Mouse (Mus musculus) hindbrain, embryonic 11.5 days (tissue): ENCODE measurements around the gene Klf2. TPM values are rescaled to one million over a fixed set of nuclear protein-coding genes. Genes with fewer than 3 reads are reported as not detected.

ENCODE experiments used
- ATAC-seq: fragments of 200-750 bp; cut with Nextera tagmentation; 2 replicates; pipeline ENCODE4 v1.8.0; 2017; ENCODE audit warnings: mild to moderate bottlenecking, moderate TSS enrichment, moderate library complexity; ENCODE audit not compliant: low FRiP score
- DNase-seq: peaks from one replicate; pipeline ENCODE4 v3.0.0-alpha.2; 2015; ENCODE audit warnings: low spot score
- H3K27ac ChIP-seq: fragments of 300-500 bp; sonication (generic); 2 replicates; pipeline ENCODE4 v1.5.1; 2014; ENCODE audit warnings: mild to moderate bottlenecking, low read depth, low read length
- H3K27me3 ChIP-seq: fragments of 300-500 bp; sonication (generic); 2 replicates; pipeline ENCODE4 v1.6.1; 2014; ENCODE audit warnings: mild to moderate bottlenecking, low read length, moderate library complexity, mixed read lengths; ENCODE audit not compliant: control insufficient read depth, insufficient read depth
- H3K36me3 ChIP-seq: fragments of 300-500 bp; sonication (generic); 2 replicates; pipeline ENCODE4 v1.6.1; 2014; ENCODE audit warnings: mild to moderate bottlenecking, low read length, moderate library complexity, mixed read lengths; ENCODE audit not compliant: control insufficient read depth, insufficient read depth
- H3K4me1 ChIP-seq: fragments of 300-500 bp; sonication (generic); replicated peaks from 2 replicates; pipeline ENCODE4 v1.6.1; 2014; ENCODE audit warnings: low read length, mixed read lengths; ENCODE audit not compliant: control insufficient read depth, insufficient read depth
- H3K4me2 ChIP-seq: fragments of 300-500 bp; sonication (generic); replicated peaks from 2 replicates; pipeline ENCODE4 v1.6.1; 2014; ENCODE audit warnings: mild to moderate bottlenecking, low read depth, low read length
- H3K4me3 ChIP-seq: fragments of 300-500 bp; sonication (generic); 2 replicates; pipeline ENCODE4 v1.5.1; 2014; ENCODE audit warnings: low read depth, low read length
- H3K9ac ChIP-seq: fragments of 300-500 bp; sonication (generic); 2 replicates; pipeline ENCODE4 v1.6.1; 2014; ENCODE audit warnings: low read depth, low read length
- H3K9me3 ChIP-seq: fragments of 300-500 bp; sonication (generic); 2 replicates; pipeline ENCODE4 v1.6.1; 2016; ENCODE audit warnings: low read length; ENCODE audit not compliant: control insufficient read depth
- WGBS: fragments of 180-500 bp; shearing (Covaris S2); extraction: QIAGEN DNeasy Blood & Tissue Kit; methylation state at CpG from one replicate; pipeline ENCODE4 v1.1.7; 2014; 5-methylcytosine and 5-hydroxymethylcytosine counted together
- polyA plus RNA-seq: library from polyadenylated mRNA; unstranded; fragments of >200 nt; fragmentation: Nextera tagmentation; extraction: Ambion mirVana; gene quantifications from 2 replicates; pipeline ENCODE4 v1.2.1, GENCODE M21; 2014

The Klf2 gene
- polyA plus RNA-seq, 1 experiment from 2014 or later = 4.8 TPM

DNA sequence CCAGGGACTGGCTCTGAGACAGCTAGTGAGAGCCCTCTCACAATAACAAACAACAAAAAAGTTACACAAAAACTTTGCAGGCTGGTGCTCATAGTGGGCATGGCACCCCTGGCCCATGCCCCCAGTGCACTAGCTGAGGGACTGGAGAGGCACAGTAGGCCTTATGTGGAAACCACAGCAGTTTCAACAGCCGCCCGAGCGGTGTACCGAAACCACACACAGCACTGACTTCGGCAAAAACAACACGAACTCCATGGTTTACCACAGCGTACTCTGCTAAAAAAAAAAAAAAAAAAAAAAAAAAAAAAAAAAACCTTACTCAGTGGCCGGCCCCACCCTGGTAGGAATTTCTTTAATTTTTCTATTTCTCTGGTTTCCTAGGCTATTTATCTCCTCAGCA, 31.9 kb downstream of the Klf2 start:
- Histone ChIP-seq H3K4me2 (no peak overlapping the region), H3K9ac (no peak overlapping the region), H3K27ac (no peak overlapping the region), H3K4me1 (no peaks in the 10 kb centered on the region), H3K4me3 (no peak overlapping the region), H3K36me3 (no peaks in the 10 kb centered on the region), H3K9me3 (no peaks in the 10 kb centered on the region), H3K27me3 (no peaks in the 10 kb centered on the region)
- 92% methylated on average over 8 of the region's 8 CpGs for WGBS
- no peak for DNase-seq
- ATAC-seq = no peak

DNA sequence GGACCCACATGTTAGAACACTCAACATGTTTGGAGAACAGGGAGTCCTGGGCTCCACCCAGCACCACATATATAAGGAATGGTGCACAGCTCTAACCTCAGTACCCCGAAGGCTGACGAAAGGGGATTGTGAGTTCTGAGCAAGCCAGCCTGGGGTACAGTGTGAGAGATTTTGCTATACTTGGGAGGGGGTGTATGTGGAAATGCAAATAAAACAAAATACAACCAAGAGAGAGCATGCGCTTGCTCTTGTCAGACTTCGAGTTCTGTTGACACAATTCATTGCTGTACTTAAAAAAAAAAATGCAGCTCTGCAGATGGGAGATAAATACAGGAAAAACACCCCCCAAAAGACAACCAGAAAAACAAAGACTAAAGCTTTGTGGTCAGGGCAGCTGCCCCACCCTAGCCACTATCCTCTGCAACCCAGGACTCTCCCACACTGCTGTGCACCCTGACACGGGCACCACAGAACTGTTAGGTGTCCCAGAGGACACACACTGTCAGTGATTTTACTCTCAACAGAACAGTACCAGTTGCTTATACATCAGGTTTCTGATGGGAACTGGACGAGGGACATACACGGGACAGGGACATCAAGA, 32.7 kb downstream of the Klf2 start:
- H3K9ac ChIP-seq = no peak overlapping the region
- no peaks in the 10 kb centered on the region for H3K9me3 ChIP-seq
- H3K4me1 ChIP-seq = no peaks in the 10 kb centered on the region
- no peak overlapping the region for H3K4me2 ChIP-seq
- no peak for DNase-seq
- H3K36me3 ChIP-seq = 0 out of 2 replicates have a peak, but pooled peaks cover 2% of the 10 kb centered on the region
- WGBS = 92% methylated on average over 7 of the region's 7 CpGs
- no peak overlapping the region for H3K27ac ChIP-seq
- H3K4me3 ChIP-seq = no peak overlapping the region
- no peak for ATAC-seq
- no peaks in the 10 kb centered on the region for H3K27me3 ChIP-seq

DNA sequence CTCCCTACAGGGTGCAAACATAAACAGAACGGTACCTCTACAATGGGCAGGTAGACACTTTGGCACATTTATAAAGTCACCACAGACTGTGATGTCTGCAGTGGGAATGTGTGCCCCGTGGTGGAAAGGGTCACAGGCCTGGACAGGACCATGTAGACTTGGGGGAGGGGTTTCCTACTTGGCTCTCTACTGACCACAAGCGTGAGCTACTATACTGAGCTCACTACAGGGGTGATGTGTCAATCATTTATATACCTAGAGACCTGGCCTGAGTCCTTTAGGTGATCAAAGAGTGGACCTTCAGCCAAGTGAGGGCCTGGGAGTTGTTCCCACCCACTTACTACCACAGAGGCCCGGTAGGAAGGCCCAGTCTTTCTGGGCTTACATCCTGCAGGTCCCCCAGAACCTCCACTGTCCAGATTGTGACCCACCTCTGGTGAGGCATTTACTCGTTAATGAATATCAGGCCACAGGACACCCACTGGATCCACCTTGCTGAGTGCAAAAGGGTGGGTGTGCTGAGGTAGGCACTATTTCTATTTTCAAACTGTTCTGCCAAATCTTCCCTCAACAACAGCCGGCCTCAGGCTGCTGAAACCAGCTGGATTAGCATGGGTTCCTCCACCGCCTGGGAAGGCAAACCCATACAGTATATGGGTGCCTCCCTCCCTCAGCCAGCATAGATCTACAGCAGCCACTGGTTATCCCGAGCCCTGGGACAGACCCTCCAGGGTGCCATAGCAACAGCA, 34.3 kb downstream of the Klf2 start:
- DNase-seq = no peak
- no peak overlapping the region for H3K9ac ChIP-seq
- no peak overlapping the region for H3K4me2 ChIP-seq
- peaks cover 8% of the 10 kb centered on the region; the same call in 1 of the 2 replicates for H3K36me3 ChIP-seq
- no peak overlapping the region for H3K27ac ChIP-seq
- no peaks in the 10 kb centered on the region for H3K9me3 ChIP-seq
- H3K4me1 ChIP-seq = no peaks in the 10 kb centered on the region
- no peak for ATAC-seq
- no peak overlapping the region for H3K4me3 ChIP-seq
- 84% methylated on average over 8 of the region's 8 CpGs for WGBS
- H3K27me3 ChIP-seq = no peaks in the 10 kb centered on the region

DNA sequence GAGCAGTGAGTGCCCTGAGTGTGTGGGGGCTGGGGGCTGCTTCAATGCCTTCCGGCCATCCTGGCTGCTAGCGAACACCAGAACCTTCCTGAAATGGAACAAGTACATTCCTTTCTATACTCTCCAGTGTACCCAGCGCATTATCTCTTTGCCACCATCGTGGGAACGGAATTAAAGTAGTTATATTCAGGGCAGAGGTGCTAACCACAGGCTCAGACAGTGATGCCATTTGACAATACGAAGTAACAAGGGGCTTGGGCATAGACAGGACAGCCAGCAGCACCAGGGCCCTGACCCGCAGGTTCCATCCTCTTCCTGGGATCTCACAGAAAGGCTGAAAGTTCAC, 34.8 kb downstream of the Klf2 start:
- no peaks in the 10 kb centered on the region for H3K9me3 ChIP-seq
- no peak overlapping the region for H3K9ac ChIP-seq
- WGBS = 91% methylated on average over 7 of the region's 7 CpGs
- no peaks in the 10 kb centered on the region for H3K4me1 ChIP-seq
- H3K36me3 ChIP-seq = peaks cover 9% of the 10 kb centered on the region; the same call in 1 of the 2 replicates
- no peak for ATAC-seq
- no peaks in the 10 kb centered on the region for H3K27me3 ChIP-seq
- DNase-seq = no peak
- no peak overlapping the region for H3K27ac ChIP-seq
- H3K4me2 ChIP-seq = no peak overlapping the region
- no peak overlapping the region for H3K4me3 ChIP-seq

DNA sequence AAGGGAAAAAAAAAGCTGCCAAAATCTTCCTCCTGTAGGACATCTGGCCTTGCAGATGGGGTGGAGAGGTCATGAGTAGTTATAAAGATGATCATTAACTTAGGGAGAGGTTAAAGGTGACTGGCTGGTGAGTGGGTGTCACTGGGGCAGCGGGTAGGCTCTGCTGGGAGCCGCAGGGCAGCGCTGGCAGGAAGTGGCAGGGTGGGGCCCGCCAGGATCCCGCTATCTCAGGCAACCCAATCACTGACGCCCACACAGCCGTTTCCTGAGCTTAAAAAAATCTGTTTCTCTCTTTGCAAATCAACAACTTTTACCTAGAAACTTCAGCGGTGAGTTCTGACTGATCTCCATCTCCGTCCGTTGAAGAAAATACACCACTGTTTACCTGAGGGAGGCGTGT, 35.4 kb downstream of the Klf2 start:
- ATAC-seq (no peak), DNase-seq (no peak)
- Histone ChIP-seq H3K27me3 (no peaks in the 10 kb centered on the region), H3K4me1 (no peaks in the 10 kb centered on the region), H3K9ac (no peak overlapping the region), H3K36me3 (peaks cover 9% of the 10 kb centered on the region; the same call in 1 of the 2 replicates), H3K9me3 (no peaks in the 10 kb centered on the region), H3K27ac (no peak overlapping the region), H3K4me3 (no peak overlapping the region), H3K4me2 (no peak overlapping the region)
- WGBS = 82% methylated on average over 11 of the region's 11 CpGs

DNA sequence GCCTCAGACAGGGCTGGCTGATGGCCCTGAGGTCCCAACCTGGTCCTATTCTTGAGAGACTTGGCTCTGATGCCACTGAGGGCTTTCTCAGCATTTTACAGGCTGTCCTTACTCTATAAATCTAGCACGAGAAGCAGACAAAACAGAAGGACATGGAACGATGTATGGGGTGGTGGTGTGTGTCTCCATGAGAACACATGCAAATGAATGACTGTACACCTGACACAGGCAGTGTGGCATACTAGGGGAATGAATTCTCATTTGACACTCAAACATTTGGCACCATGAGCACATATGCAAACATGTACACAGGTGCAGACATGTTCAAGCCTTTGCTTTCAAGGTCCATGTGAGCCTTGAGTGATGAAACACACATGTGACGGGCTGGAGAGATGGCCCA, 37.8 kb downstream of the Klf2 start:
- no peaks in the 10 kb centered on the region for H3K27me3 ChIP-seq
- peaks cover 11% of the 10 kb centered on the region; the same call in 1 of the 2 replicates for H3K36me3 ChIP-seq

DNA sequence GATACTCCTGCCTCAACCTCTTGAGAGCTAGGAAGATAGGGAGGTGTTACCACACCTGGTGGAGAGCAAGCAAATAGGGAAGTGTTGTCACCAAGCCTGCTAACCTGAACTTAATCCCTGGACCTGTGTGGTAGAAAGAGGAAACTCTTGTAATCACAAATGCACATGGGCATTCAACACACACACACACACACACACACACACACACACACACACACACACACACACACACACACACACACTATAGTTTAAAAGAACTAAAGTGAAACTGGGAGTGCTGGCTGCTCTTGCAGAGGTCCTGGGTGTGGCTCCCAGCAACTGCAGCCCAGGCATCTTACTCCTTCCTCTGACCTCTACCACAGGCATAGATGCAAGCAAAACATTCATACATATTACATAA, 41.3 kb downstream of the Klf2 start:
- DNase-seq (no peak), ATAC-seq (no peak)
- Histone ChIP-seq H3K36me3 (peaks cover 16% of the 10 kb centered on the region; the same call in 1 of the 2 replicates), H3K9me3 (no peaks in the 10 kb centered on the region), H3K27ac (no peak overlapping the region), H3K27me3 (no peaks in the 10 kb centered on the region), H3K4me2 (no peak overlapping the region), H3K4me3 (no peak overlapping the region), H3K9ac (no peak overlapping the region), H3K4me1 (no peaks in the 10 kb centered on the region)

More for the DNA sequence above, 37.8 kb downstream of the Klf2 start:
- H3K4me3 ChIP-seq = no peak overlapping the region
- H3K9ac ChIP-seq = no peak overlapping the region
- no peaks in the 10 kb centered on the region for H3K4me1 ChIP-seq
- ATAC-seq = no peak
- no peaks in the 10 kb centered on the region for H3K9me3 ChIP-seq
- 98% methylated on average over 3 of the region's 3 CpGs for WGBS
- H3K27ac ChIP-seq = no peak overlapping the region
- H3K4me2 ChIP-seq = no peak overlapping the region
- DNase-seq = no peak

DNA sequence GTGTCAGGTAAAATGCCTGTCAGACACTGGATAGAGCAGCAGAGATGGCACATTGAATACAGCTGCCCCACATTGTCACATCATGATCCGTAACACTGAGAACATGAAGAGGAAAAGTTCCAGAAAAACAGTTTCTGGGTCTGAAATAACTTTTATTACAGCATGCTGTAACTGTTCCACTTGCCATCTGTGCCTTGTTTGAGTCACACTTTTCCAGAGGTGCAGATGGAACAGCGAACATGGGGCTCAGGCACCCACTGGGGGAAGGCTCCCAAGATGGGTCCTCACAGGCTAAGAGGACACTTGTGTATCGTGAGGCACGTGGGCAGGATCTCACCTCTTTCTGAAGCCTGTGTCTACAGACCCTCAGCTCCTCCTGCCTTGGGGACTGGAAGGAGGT, 43.9 kb downstream of the Klf2 start:
- H3K4me1 ChIP-seq = no peaks in the 10 kb centered on the region
- WGBS = 95% methylated on average over 4 of the region's 4 CpGs
- ATAC-seq (no peak), DNase-seq (no peak)
- H3K4me2 ChIP-seq = no peak overlapping the region
- H3K4me3 ChIP-seq = no peak overlapping the region
- H3K27ac ChIP-seq = no peak overlapping the region
- no peaks in the 10 kb centered on the region for H3K9me3 ChIP-seq
- H3K9ac ChIP-seq = no peak overlapping the region
- H3K36me3 ChIP-seq = peaks cover 15% of the 10 kb centered on the region
- no peaks in the 10 kb centered on the region for H3K27me3 ChIP-seq

DNA sequence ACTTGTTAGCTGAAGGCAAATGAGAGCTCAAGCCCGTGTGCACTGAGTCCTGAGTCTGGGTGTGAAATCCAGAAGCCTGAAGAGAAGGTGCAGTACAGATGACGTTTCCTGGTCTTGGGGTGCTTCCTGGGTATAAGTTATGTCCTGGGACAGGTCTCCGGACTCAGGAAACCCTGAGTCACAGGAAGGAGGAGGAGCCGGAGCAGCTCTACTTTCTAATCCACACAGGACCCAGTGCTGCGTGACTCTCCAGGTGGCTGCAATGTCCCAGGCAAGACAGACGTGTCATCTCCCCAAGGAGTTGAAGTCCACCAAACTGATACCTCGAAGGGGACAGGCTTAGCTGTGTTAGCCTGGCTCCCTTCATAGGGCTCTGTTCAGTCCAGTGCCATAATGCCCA, 44.6 kb downstream of the Klf2 start:
- H3K27ac ChIP-seq = no peak overlapping the region
- no peak overlapping the region for H3K4me2 ChIP-seq
- WGBS = 91% methylated on average over 7 of the region's 7 CpGs
- no peaks in the 10 kb centered on the region for H3K4me1 ChIP-seq
- peaks cover 13% of the 10 kb centered on the region; the same call in 1 of the 2 replicates for H3K36me3 ChIP-seq
- no peaks in the 10 kb centered on the region for H3K27me3 ChIP-seq
- no peak overlapping the region for H3K9ac ChIP-seq
- DNase-seq (no peak), ATAC-seq (no peak)
- H3K9me3 ChIP-seq = no peaks in the 10 kb centered on the region
- no peak overlapping the region for H3K4me3 ChIP-seq
